Mouse (Mus musculus): ENCODE data around the gene Dnmt3a. TPM values are rescaled to one million over a fixed set of nuclear protein-coding genes. Genes with fewer than 3 reads are reported as not detected.
A peak's percentile ranks its signal among the peaks of the same experiment; 100 is the strongest.

The Dnmt3a gene
- total RNA-seq, 2 experiments from 2014 or later, result 91.4 to 116 TPM

DNA sequence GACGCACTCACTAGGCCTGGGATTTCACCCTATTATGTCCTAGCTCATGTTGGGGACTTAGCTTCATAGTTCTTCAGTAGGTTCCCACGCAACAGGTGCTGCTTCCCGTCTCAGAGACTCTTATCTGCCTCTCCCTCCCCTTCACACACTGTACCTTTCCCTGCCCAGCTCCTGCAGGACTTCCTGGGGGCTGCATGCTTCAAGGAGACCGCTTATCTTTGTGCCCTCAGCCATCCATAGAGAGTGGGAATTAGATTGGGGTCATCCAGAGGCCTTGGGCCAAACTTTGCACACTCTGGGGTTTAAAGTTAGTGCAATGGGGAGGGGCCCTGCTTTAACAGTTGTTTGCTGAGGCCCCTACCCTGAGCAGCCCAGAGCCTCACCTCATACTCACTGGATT, 21.1 kb upstream of the Dnmt3a start:
- no peak for DNase-seq (ENCODE audit: extremely low spot score in 1 of 2, low spot score in 1 of 2)

DNA sequence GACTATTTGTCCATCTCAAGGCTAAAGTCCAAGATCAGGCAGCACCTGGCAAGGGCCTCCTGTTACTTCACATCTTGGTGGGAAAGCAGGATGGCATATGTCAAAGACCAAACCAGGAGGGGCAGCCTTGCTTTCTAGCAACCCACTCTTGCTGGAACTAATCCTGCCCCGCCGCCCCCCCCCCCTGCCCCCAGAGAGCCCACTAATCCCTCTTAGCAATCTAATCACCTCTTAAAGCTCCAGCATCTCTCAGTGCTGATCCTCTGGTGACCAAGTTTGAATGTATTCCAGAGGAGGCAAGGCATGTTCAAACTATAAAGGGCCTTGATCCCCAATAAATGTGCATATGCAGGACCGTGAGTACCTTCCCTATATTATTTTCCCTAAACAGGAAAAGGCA, 18.8 kb upstream of the Dnmt3a start:
- DNase-seq (ENCODE audit: extremely low spot score in 1 of 2, low spot score in 1 of 2), result no peak

DNA sequence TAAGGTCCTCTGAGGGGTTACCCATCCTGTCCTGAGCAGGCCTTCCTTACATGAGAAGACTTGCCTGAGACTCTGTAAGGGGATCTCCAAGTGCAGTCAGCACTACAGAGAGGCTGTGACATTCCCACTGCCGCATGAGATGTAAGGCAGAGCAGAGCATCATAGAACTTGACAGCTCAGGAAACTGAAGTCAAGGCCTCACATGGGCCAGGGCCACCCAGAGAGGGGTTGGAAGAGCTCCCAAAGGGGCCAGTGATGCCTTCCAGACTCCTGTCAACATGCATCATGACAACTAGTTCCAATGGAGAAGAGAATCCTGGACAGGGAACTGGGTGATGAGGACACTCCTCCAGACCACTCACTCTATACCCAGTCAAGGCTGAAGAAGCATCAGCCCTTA, 18.3 kb upstream of the Dnmt3a start:
- DNase-seq (ENCODE audit: extremely low spot score in 1 of 2, low spot score in 1 of 2), result no peak

DNA sequence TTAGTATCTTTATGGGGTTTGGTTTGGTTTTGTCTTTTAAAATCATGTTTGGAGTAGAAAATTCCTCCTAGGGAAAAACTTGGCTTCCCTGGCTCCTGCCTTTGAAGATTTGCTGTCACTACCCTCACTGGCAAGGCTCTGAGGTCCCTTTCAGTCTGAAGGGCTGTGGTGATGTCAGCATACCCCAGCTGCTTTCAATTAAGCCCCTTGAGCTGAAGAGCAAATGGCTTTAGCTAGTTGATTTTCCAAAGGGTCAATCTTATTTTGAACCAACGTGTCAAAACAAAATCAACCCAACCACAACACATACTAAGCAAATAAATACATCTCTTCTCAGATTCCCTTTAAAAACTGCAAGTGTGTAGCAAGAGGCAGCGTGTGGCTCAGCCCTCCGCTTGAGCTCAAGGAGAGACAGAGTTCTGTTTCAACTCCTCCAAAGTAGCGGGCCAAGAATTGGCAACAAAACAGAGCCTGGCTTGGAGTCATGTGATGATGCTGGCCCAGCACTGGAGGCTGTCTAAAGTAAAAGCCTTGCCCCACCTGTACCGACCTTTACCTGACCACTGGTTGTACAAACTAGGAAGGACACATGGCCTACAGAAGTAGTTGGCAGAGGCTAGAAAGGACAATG, 17.3 kb upstream of the Dnmt3a start:
- DNase-seq (ENCODE audit: extremely low spot score in 1 of 2, low spot score in 1 of 2), result no peak

DNA sequence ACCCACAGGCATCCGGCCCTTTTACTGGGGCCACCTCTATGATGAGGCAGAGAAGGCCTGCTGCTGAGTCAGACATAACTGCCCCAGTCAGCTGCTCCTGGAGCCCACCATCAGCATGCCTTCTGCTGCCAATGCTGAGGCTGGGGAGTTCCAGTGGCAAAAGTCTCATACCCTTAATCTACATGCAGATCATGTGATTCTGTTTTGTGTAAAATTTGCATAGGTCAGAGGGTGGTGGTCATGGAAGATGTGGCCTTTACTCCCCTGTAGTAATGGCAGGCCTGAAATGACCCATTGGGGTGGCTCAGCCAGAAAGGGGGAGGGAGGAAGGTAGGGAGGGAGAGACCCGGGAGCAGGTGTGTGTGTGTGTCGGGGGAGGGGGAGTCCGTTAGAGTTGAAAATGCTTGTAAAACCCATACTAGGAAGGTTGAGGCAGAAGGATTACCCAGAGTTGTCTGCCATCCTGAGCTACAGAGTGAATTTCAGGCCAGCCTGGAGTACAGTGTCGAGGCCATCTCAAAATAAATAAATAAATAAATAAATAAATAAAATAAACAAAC, 16.1 kb upstream of the Dnmt3a start:
- DNase-seq (ENCODE audit: extremely low spot score in 1 of 2, low spot score in 1 of 2), result no peak

DNA sequence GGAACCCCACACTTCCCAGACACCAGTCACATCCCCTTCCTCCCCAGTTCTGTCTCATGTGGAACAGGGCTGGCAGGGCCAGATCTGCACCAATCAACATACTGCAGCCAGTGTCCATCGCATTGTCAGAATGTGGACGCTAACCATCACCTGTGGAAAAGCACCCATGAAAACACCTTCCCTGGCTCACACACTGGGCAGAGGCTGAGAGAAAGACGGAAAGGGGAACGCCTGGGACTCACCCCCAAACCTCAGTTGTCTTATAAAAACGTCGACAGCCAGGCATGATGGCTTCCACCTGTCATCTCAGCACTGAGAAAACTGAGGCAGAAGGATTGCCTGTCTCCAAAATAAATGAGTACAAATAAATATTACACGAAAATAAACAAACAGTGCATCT, 14.6 kb upstream of the Dnmt3a start:
- no peak for DNase-seq (ENCODE audit: extremely low spot score in 1 of 2, low spot score in 1 of 2)

DNA sequence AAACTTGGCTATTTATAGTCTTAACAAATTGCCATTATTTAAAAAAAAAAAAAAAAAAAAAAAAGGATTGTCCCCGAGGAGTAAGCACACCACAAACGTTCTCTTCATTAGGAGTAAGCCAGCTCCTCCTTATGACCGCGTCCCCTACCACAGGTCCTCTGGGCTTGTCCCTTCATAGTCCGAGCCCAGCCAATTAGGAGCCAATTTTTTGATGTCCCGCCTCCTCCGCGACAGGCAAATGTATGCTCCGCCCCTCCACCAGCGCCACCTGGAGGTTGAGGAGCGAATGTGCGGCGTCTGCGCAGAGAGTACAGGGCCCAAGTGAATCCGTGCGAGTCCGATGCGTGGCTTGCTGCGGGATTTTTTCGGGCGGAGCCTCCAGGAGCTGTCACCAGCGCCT, 14.1 kb upstream of the Dnmt3a start:
- peak; percentile 90 to 99 for DNase-seq (ENCODE audit: extremely low spot score in 1 of 2, low spot score in 1 of 2)

DNA sequence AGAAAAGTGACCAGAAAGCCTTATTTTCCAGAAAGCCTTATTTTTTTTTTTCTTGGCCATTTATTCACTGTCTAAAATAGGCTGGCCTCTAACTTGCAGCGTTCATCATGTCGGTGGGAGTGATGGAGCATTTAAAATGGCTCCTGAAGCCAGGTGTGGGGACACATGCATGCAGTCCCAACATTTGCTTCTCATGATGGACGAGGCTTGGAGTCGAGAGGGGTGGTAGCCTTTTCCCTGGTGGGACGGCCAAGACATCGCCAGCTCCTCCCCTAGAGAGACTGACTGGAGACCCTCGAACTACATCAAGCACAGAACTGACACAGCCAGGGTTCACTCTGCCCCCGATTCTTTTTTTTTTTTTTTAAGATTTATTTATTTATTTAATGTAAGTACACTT, 13.6 kb upstream of the Dnmt3a start:
- DNase-seq (ENCODE audit: extremely low spot score in 1 of 2, low spot score in 1 of 2), result no peak

DNA sequence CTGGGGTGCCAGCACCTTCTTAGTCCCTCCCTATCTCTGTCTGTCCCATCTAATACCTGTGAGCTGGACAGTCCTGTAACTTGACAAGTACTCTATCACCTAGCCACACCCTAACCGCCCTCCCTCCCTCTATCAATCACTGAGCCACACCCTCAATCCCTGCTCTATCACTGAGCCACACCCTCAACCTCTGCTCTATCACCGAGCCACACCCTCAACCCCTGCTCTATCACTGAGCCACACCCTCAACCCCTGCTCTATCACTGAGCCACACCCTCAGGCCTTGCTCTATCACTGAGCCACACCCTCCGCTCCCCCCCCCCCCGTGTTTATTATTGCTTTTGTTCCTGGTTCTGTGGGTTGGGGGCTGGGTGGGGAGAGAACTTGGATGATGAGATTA, 10.2 kb upstream of the Dnmt3a start:
- no peak for DNase-seq (ENCODE audit: extremely low spot score in 1 of 2, low spot score in 1 of 2)

DNA sequence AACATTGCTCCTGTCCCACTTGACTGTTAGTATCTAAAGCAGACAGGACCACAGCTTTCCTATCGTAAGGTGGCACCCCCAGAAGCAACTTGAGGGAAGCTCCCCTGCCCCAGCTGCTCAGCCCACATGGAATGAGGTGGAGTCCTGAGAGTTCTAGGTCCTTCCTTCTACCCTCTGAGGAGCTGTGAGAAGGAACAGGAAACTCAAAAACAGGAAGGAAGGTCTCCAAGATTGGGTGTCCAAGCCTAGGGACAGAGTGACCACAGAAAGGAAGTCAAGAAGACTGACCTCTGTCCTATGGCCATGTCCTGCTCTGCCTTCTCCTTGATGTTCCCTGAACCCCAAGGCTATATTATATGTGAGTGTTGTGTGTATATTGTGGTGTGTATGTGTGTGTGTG, 6.3 kb upstream of the Dnmt3a start:
- no peak for DNase-seq (ENCODE audit: extremely low spot score in 1 of 2, low spot score in 1 of 2)

DNA sequence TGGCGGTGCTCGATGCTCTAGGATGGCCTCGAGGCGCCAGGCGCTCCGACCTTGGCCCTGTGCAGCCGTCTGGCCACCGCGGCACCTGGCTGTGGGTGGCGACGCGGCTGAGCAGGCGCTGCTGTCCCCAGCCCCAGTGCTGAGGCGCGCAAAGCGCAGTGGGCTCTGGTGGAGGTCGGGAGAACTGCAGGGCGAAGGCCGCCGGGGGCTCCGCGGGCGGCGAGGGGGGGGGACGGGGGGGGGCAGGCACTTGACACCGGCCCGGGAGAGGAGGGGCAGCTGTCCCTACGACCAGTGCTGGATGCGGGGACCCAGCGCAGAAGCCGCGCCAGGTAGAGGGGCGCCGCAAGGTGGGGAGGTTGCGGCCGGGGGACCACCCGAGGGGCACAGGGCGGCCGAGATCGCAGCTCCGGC, 471 bp downstream of the Dnmt3a start:
- DNase-seq (ENCODE audit: extremely low spot score in 1 of 2, low spot score in 1 of 2), result peak in 1 of 2 experiments; percentile 71

DNA sequence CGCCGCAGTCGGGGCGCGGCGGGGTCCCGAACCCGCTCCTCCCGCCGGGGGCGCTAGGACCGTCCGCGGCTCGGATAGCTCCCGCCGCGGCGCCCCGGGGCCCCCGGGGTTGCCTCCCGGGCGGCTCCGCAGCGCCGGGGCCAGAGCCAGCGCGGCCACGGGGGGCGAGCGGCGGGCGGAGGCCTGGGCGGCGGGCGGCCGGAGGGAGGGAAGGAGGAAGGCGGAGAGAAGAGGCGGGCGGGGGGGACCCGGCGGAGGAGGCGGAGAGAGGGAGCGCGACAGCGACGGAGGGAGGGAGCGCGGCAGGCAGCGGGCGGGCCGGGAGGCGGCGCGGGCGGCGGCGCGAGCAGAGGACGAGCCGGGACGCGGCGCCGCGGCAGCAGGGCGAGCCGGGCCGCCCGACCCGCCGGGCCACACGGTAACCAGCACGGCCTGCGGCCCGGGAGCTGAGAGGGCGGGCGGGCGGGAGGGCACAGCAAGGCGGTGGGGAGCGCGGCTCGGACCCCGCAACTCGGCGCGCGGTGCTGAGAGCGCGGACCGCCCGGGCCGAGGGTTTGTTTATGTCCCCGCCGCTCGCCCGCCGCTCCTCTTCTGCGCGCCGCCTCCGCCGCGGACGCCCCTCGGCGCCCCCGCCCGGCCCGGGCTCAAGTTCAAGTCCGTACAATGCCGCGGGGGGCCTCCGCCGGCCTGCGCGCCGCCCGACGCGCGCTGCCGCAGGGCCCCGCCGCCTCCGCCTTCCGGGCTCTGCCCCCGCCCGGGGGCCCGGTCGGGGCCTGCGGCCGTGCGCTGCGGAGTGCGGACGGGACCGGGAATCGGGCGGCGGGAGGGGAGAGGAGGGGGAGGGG, 1.1 kb downstream of the Dnmt3a start:
- peak; percentile 59 to 64 for DNase-seq (ENCODE audit: extremely low spot score in 1 of 2, low spot score in 1 of 2)

DNA sequence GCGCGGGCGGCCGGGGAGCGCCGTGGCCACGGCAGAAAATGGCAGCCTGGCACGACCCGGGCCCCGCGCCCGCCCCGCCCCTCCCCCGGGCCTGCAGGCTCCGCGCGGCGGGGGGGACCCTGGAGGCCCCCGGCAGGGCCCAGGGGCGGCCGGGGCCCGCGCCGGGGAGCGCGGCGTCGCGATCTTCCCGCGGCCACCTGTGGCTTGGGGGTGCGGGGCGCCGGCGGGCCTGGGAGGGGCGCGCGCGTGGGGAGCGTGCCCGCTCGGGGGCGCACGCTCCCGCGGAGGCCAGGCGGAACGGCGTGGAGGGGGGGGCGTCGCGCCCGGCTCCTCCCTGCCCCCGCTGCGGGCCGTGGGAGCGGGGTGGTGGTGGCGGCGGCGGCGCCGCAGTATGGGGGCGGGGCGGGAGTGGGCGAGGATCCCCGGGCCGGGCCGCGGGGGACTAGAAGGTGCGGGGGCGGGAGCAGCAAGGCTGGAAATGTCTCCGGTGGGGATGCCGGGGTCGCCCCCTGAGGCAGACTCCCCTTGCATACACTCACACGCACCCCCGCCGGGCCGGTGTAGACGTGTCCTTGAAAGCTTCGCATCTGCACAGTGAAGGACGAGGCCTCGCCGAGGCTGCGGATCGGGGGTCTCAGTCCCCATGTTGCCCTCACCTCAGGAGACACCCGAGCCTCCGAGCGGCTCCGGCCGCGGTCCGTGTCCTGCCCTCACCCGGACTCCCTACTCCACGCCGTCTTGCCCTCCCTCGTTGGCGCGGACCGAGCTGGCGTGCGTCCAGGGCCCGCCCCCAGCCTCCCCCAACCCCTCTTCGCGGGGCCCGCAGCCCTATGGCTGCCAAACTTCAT, 2.0 kb downstream of the Dnmt3a start:
- DNase-seq (ENCODE audit: extremely low spot score in 1 of 2, low spot score in 1 of 2), result peak; percentile 54 to 60

DNA sequence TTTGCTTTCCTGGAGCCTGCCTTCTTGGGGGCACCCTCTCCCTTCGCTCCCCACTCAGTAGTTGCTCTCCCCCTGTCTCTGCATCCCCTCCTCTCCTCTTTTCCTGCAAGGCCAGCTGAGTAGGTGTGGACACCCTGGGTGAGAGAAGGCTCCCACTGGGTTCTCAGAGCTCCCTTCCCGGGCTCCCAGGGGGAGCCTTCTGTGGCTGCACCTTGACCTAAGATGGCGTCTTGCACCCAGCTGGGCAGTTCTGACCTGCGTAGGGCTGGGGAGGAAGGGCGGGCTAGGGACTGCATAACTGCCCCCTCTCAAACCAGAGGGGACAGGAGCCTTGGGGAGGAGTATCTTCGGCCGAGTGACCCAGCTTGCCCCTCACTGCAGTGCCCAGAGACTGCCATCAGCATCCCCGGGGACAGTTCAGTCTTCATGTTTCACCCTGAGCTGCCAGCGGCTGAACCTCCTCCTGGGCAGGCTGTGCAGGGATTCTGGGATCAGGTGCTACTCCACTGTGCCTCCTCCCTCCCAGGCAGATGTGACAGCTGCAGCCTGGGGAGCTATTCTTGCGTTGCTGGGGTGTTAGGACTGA, 2.7 kb downstream of the Dnmt3a start:
- no peak for DNase-seq (ENCODE audit: extremely low spot score in 1 of 2, low spot score in 1 of 2)

DNA sequence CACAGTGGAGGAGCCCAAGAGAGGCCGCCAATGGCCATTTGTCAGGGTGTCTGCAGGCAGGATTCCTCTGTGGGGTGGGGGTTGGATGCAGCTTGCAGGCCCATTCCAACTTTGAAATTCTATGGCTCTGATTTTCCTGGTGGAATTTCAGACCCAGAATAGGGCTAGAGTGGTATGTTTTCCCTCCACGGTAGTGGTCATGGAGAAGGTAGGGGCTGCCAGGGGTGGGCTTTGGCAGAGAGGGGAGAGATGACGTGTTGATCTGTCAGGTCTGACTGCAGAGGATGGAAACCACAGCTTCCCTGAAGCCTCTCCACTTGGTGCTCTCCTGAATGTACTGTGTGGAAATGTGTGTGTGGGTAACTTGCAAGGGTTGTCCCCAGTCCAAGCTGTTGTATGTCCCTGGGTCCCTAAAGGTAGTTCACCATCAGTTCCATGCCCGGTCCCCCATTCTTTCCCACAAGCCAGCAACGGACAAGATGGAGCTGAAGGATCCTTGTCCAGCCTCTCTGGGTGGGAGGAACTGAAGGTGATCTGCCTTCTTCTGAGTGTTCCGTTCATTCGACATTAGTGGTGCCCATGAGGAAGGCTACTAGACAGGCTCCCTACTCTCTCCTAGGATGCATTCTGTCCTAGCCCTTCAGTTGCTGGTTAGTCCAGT, 3.8 kb downstream of the Dnmt3a start:
- no peak for DNase-seq (ENCODE audit: extremely low spot score in 1 of 2, low spot score in 1 of 2)

DNA sequence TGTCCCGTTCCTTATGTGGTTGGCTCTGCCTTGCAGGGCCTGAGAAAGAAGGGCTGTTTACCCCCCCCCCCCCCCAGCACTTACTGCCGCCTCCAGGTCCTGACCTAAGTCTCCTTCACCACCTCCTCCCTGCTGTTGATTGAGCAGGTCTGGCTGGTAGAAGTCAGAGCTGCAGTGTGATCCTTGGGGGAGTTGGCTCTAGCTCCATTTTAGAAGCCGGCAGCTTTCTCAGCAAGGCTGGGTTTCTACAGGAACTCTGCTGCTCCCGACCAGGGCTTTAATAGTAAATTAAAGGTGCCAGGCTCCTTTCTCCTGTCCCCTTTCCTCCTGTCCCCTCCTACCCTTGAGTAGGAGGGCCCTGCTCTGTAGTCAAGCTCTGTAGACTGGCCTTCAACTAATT, 4.6 kb downstream of the Dnmt3a start:
- DNase-seq (ENCODE audit: extremely low spot score in 1 of 2, low spot score in 1 of 2), result no peak

DNA sequence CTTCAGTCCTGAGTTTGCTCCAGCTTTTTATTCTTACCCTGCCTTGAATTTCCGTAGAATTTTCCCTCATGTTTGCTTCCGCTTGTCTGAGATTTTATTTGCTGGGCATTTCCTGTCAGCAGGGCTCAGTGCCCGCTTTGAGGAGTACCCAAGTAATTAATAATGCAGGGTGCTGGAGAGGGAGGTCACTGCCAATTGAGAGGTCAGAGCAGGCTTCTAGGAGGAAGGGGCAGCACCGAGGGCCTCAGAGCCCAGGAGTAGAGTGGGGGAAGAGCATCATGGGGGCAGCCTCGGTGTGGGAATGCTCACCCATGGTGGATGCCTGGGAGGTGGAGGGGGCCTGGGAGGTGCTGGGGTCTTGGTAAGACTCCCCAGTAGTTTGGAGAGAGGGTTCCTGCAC, 5.8 kb downstream of the Dnmt3a start:
- DNase-seq (ENCODE audit: extremely low spot score in 1 of 2, low spot score in 1 of 2), result no peak

DNA sequence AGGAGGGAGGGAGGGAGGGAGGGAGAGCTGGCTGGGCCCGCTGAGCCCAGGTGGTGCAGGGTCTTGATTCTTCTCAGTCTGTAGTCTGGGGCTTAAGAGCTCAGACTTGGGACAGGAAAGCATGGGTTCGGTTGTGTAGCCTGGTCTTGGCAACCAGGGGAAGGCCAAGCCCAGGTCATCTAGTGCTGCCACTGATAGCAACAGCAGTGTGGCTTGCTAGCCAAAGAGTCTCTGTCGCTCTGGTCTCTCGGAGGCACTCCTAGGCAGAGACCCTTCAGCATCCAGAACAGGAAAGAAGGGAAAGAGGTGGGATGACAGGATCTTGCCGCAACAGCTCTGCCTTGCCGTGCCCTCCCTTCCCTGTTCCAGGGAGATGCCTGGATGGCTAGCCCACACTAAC, 6.4 kb downstream of the Dnmt3a start:
- DNase-seq (ENCODE audit: extremely low spot score in 1 of 2, low spot score in 1 of 2), result no peak

DNA sequence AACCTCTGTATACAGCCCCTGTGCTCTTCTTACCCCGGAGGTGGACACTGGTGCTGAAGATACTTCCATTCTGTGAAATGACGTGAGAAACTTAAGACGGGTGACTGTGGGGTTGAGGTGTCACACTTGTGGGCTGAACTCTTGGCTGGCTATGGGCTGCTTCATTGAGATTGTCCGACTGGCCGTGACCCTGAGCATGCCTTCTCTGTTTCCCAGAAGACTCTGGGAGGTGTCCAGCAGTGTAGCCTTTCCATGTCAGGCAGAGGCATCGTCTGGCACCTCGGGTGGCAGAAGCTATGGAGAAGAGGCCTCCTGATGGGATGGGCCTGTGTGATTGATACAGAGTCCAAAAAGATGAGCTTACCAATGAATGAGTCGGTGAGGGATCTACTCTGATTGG, 7.3 kb downstream of the Dnmt3a start:
- no peak for DNase-seq (ENCODE audit: extremely low spot score in 1 of 2, low spot score in 1 of 2)

DNA sequence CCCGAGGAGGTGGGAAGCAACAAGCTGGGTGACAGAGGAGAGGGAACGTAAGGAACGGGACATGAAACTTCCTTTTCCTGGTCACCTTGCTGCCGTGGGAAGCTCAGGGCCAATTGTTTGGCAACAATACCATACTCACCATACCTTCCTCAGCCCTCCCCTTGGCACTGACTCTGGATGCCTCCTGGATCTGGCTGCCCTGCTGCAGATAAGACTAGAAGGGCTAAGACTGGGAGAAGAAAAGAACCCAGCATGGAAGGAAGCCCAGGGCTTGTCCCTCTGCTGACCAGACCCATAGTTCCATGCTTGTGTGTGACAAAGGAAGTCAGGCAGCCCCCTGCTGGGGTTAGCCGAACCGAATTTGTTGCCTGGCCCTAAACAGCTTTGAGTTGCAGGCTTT, 9.6 kb downstream of the Dnmt3a start:
- DNase-seq (ENCODE audit: extremely low spot score in 1 of 2, low spot score in 1 of 2), result no peak
